Mouse (Mus musculus): ENCODE data around the gene Clic3. TPM values are rescaled to one million over a fixed set of nuclear protein-coding genes. Genes with fewer than 3 reads are reported as not detected.

Gene Clic3
- total and polyA plus RNA-seq, 3 experiments: 0.15 to 0.27 TPM; not detected in 1

DNA sequence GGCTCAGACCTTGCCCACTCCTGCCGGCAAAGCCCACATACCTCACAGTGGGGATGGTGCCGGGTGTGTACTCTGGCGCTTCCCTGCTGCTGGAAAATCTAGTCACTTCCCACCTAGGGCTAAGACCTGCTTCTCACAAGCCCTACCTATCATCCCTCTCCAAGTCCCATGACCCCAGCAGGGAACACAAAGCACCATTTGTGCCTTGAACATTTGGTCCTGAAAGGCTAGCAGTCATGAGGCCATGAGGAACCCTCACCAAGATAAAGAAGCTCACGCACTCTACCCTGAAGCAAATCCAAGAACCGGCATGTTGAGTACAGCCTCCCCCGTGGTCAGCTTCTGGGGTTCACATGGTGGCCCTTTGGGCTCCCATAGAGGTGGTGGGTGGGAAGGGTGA, 13.3 kb downstream of the Clic3 start, which contains the start of gene Ptgds:
Gene Ptgds (minus strand): TSS at position 78 of the 400 bp plus-strand sequence.
- Histone ChIP-seq H3K4me1 (ENCODE audit: control insufficient read depth in 1 of 2, insufficient read depth in 2 of 2, low read length in 2 of 2) (no peaks in the 10 kb centered on the region; a peak in 2 of 4 replicates), H3K79me2 (ENCODE audit: control insufficient read depth, insufficient read depth, low read length, poor library complexity) (no peaks in the 10 kb centered on the region), H3K36me3 (ENCODE audit: control insufficient read depth in 1 of 2, insufficient read depth in 2 of 2, low read length in 2 of 2) (no peaks in the 10 kb centered on the region), H3K27me3 (ENCODE audit: control insufficient read depth in 1 of 2, insufficient read depth in 2 of 2, low read length in 2 of 2) (peaks cover 0 to 1% of the 10 kb centered on the region in 2 experiments; a peak in 2 of 4 replicates), H3K27ac (ENCODE audit: control insufficient read depth, low read depth, low read length) (no peak within 1 kb of the TSS), H3K4me3 (ENCODE audit: control insufficient read depth in 1 of 2, insufficient read depth in 1 of 2, low read depth in 2 of 2, low read length in 2 of 2) (no peak within 1 kb of the TSS), H3K9me3 (replicated peaks; ENCODE audit: insufficient read depth, low read length) (no peaks in the 10 kb centered on the region), H3K9ac (ENCODE audit: control insufficient read depth, low read depth, low read length, poor library complexity, severe bottlenecking) (no peak within 1 kb of the TSS)
- TF ChIP-seq SIN3A (IDR thresholded peaks at IDR 0.05; ENCODE audit: low read length): no peak
- no peak for TF ChIP-seq ZC3H11A (IDR thresholded peaks at IDR 0.05; ENCODE audit: low read depth, low read length)
- no peak for TF ChIP-seq NRF1 (IDR thresholded peaks at IDR 0.05; ENCODE audit: insufficient read depth, low read depth, low read length, poor library complexity, severe bottlenecking)
- no peak for DNase-seq (ENCODE audit: low read depth, low spot score)

DNA sequence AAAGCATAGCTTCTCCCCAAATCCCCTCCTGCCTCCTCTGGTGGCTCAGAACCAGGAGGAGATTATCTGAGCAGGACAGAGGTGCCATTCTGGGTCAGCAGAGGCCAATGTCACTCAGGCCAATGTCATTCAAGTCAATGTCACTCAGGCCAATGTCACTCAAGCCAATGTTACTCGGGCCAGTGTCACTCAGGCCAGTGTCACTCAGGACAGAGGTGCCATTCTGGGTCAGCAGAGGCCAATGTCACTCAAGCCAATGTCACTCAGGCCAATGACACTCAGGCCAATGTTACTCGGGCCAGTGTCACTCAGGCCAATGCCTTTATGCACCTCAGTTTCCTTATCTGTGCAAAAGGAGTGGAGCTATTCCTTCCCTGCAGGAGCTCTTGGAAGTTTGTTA, 15.9 kb downstream of the Clic3 start:
- no peak for DNase-seq (ENCODE audit: low read depth, low spot score)
- H3K4me3 ChIP-seq (ENCODE audit: control insufficient read depth in 1 of 2, insufficient read depth in 1 of 2, low read depth in 2 of 2, low read length in 2 of 2): no peak overlapping the region
- H3K4me1 ChIP-seq (ENCODE audit: control insufficient read depth in 1 of 2, insufficient read depth in 2 of 2, low read length in 2 of 2): no peaks in the 10 kb centered on the region
- H3K9ac ChIP-seq (ENCODE audit: control insufficient read depth, low read depth, low read length, poor library complexity, severe bottlenecking): no peak overlapping the region
- no peaks in the 10 kb centered on the region for H3K79me2 ChIP-seq (ENCODE audit: control insufficient read depth, insufficient read depth, low read length, poor library complexity)
- TF ChIP-seq JUND (IDR thresholded peaks at IDR 0.05; ENCODE audit: low read depth, low read length) (no peak), BHLHE40 (IDR thresholded peaks at IDR 0.05; ENCODE audit: borderline replicate concordance, low read depth, low read length) (no peak), ZNF384 (IDR thresholded peaks at IDR 0.05; ENCODE audit: low read depth, low read length) (no peak), CTCF (IDR thresholded peaks at IDR 0.05 in 2 of 3, conservative IDR thresholded peaks at IDR 0.05 in 1 of 3; ENCODE audit: control insufficient read depth in 1 of 3, insufficient read depth in 1 of 3, low read depth in 2 of 3, low read length in 3 of 3, poor library complexity in 1 of 3, severe bottlenecking in 1 of 3) (no peak), MXI1 (IDR thresholded peaks at IDR 0.05; ENCODE audit: low read depth, low read length) (no peak), HCFC1 (IDR thresholded peaks at IDR 0.05; ENCODE audit: low read depth, low read length) (no peak), TAL1 (IDR thresholded peaks at IDR 0.05; ENCODE audit: low read length) (no peak), ZC3H11A (IDR thresholded peaks at IDR 0.05; ENCODE audit: low read depth, low read length) (no peak), MAZ (IDR thresholded peaks at IDR 0.05; ENCODE audit: low read depth, low read length) (no peak), MAX (IDR thresholded peaks at IDR 0.05; ENCODE audit: low read length) (no peak)
- H3K9me3 ChIP-seq (replicated peaks; ENCODE audit: insufficient read depth, low read length): no peaks in the 10 kb centered on the region
- peaks cover 0 to 1% of the 10 kb centered on the region in 2 experiments; a peak in 2 of 4 replicates for H3K27me3 ChIP-seq (ENCODE audit: control insufficient read depth in 1 of 2, insufficient read depth in 2 of 2, low read length in 2 of 2)
- H3K27ac ChIP-seq (ENCODE audit: control insufficient read depth, low read depth, low read length): no peak overlapping the region
- no peaks in the 10 kb centered on the region for H3K36me3 ChIP-seq (ENCODE audit: control insufficient read depth in 1 of 2, insufficient read depth in 2 of 2, low read length in 2 of 2)

DNA sequence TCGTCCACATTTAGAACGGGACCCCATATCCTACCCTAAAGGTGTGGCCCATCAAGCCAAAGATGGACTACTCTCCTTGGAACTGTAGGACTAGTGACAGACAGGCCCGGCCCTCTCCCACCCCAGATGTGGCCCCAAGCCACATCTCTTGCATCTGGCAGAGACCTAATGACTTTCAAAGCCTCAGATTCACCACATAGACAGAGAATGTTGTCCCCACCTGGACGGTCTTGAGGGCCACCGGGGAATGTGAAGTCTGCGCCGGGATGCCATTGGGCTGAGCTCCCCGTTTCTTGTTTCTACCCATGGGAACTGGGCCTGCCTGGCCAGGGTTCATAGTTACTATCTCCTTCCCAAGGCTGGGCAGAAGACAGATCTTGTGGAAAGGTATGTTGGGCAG, 20.9 kb downstream of the Clic3 start:
- DNase-seq (ENCODE audit: low read depth, low spot score): no peak
- H3K27me3 ChIP-seq (ENCODE audit: control insufficient read depth in 1 of 2, insufficient read depth in 2 of 2, low read length in 2 of 2): no peaks in the 10 kb centered on the region
- H3K27ac ChIP-seq (ENCODE audit: control insufficient read depth, low read depth, low read length): no peak overlapping the region
- no peaks in the 10 kb centered on the region for H3K9me3 ChIP-seq (replicated peaks; ENCODE audit: insufficient read depth, low read length)
- no peak overlapping the region for H3K9ac ChIP-seq (ENCODE audit: control insufficient read depth, low read depth, low read length, poor library complexity, severe bottlenecking)
- H3K4me1 ChIP-seq (ENCODE audit: control insufficient read depth in 1 of 2, insufficient read depth in 2 of 2, low read length in 2 of 2): no peaks in the 10 kb centered on the region
- no peaks in the 10 kb centered on the region for H3K36me3 ChIP-seq (ENCODE audit: control insufficient read depth in 1 of 2, insufficient read depth in 2 of 2, low read length in 2 of 2)
- no peaks in the 10 kb centered on the region for H3K79me2 ChIP-seq (ENCODE audit: control insufficient read depth, insufficient read depth, low read length, poor library complexity)
- TF ChIP-seq ETS1 (IDR thresholded peaks at IDR 0.05; ENCODE audit: low read depth, low read length) (no peak), ZC3H11A (IDR thresholded peaks at IDR 0.05; ENCODE audit: low read depth, low read length) (no peak), KAT2A (conservative IDR thresholded peaks at IDR 0.05; ENCODE audit: low read depth, low read length) (no peak), TCF12 (IDR thresholded peaks at IDR 0.05; ENCODE audit: low read depth, low read length) (no peak), MYB (IDR thresholded peaks at IDR 0.05; ENCODE audit: low read depth, low read length) (no peak)
- H3K4me3 ChIP-seq (ENCODE audit: control insufficient read depth in 1 of 2, insufficient read depth in 1 of 2, low read depth in 2 of 2, low read length in 2 of 2): no peak overlapping the region
